Mouse (Mus musculus) ES-Bruce4 (cell line): ENCODE data around the gene Pcbd1. TPM values are rescaled to one million over a fixed set of nuclear protein-coding genes. Genes with fewer than 3 reads are reported as not detected.

Experiments used
- H3K27ac ChIP-seq: 2 replicates; pipeline ENCODE4 v1.5.1; 2012; ENCODE audit warnings: low read length, inconsistent platforms; ENCODE audit not compliant: insufficient read depth
- H3K27me3 ChIP-seq: 2 replicates; pipeline ENCODE4 v1.6.1; 2012; ENCODE audit warnings: mild to moderate bottlenecking, low read length, inconsistent platforms; ENCODE audit not compliant: control insufficient read depth, poor library complexity, insufficient read depth, severe bottlenecking
- H3K36me3 ChIP-seq: 2 replicates; pipeline ENCODE4 v1.6.1; 2012; ENCODE audit warnings: inconsistent platforms, mild to moderate bottlenecking, low read length, moderate library complexity; ENCODE audit not compliant: control insufficient read depth, poor library complexity, insufficient read depth, severe bottlenecking
- H3K4me1 ChIP-seq: one replicate; pipeline ENCODE4 v1.8.1; 2011; ENCODE audit warnings: low read length; ENCODE audit not compliant: control insufficient read depth, insufficient read depth
- H3K4me3 ChIP-seq: 2 replicates; pipeline ENCODE4 v1.5.1; 2011; ENCODE audit warnings: low read depth, mild to moderate bottlenecking, low read length
- H3K9ac ChIP-seq: 2 replicates; pipeline ENCODE4 v1.6.1; 2012; ENCODE audit warnings: low read depth, mild to moderate bottlenecking, inconsistent platforms; ENCODE audit not compliant: poor library complexity, severe bottlenecking
- H3K9me3 ChIP-seq: replicated peaks from 2 replicates; pipeline ENCODE4 v1.6.1; 2012; ENCODE audit warnings: mild to moderate bottlenecking, low read length, inconsistent platforms; ENCODE audit not compliant: control insufficient read depth, poor library complexity, insufficient read depth, severe bottlenecking
- CTCF ChIP-seq: IDR thresholded peaks from one replicate; pipeline ENCODE4 v1.8.1; 2011; ENCODE audit warnings: low read depth, low read length
- EP300 ChIP-seq: IDR thresholded peaks from 2 replicates; pipeline ENCODE4 v1.6.1; 2011; ENCODE audit warnings: low read depth, low read length; ENCODE audit not compliant: insufficient read depth
- POLR2A ChIP-seq: IDR thresholded peaks from one replicate; pipeline ENCODE4 v1.8.1; 2011; ENCODE audit warnings: low read length; ENCODE audit not compliant: insufficient read depth
- polyA plus RNA-seq: library from polyadenylated mRNA; stranded (reverse); fragments of >200 nt; gene quantifications from 2 replicates; pipeline ENCODE4 v1.2.4, GENCODE M21; 2011; ENCODE audit warnings: low read depth; ENCODE audit not compliant: missing spikeins, insufficient read depth, insufficient read length

Pcbd1 gene
- polyA plus RNA-seq, 1 experiment, result 11.9 TPM

DNA sequence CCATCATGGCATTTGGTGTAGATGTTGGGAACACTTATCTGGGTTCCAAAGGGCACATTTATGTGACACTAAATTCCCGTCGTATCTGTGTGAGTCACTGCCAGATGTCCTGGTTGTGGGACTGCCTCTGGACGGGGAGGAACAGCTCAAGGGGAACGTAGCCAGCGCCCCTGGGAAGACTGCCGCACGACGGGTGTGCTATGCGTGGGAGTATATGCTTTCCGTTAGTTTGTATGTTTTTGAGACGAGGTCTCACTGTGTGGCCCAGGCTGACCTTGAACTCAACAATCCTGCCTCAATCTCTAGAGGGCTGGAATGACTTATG, 8.2 kb upstream of the Pcbd1 start:
- no peak for TF ChIP-seq POLR2A
- no peak for TF ChIP-seq EP300
- TF ChIP-seq CTCF, result no peak
- H3K9me3 ChIP-seq, result no peaks in the 10 kb centered on the region
- peak overlapping the region; percentile 60 for H3K27ac ChIP-seq
- peak overlapping the region; percentile 29 for H3K9ac ChIP-seq
- H3K27me3 ChIP-seq, result no peaks in the 10 kb centered on the region
- peaks cover 5% of the 10 kb centered on the region for H3K4me1 ChIP-seq
- H3K36me3 ChIP-seq, result no peaks in the 10 kb centered on the region
- H3K4me3 ChIP-seq, result peak overlapping the region; percentile 51

DNA sequence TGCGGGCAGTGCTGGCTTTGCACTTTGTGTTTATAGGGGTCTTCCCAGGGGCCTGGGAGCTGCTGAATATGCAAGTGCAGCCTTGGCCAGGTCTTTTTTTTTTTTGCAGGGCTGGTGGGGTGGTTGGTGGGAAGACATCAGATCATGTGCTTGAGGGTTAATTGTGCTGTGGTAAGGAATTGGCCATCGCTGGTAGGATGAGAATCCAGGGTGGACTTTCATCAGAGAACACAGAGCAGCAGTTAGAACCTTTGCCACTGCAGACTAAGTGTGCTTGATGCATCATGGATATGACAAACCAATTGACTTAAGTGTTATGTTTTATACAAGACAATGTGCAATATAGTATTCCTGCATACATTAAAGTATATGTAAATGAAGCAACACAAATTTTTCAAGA, 3.8 kb upstream of the Pcbd1 start:
- Histone ChIP-seq H3K4me3 (no peak overlapping the region), H3K9ac (no peak overlapping the region), H3K9me3 (no peaks in the 10 kb centered on the region), H3K27me3 (no peaks in the 10 kb centered on the region), H3K27ac (no peak overlapping the region), H3K4me1 (no peaks in the 10 kb centered on the region), H3K36me3 (no peaks in the 10 kb centered on the region)
- no peak for TF ChIP-seq EP300
- no peak for TF ChIP-seq CTCF
- no peak for TF ChIP-seq POLR2A

DNA sequence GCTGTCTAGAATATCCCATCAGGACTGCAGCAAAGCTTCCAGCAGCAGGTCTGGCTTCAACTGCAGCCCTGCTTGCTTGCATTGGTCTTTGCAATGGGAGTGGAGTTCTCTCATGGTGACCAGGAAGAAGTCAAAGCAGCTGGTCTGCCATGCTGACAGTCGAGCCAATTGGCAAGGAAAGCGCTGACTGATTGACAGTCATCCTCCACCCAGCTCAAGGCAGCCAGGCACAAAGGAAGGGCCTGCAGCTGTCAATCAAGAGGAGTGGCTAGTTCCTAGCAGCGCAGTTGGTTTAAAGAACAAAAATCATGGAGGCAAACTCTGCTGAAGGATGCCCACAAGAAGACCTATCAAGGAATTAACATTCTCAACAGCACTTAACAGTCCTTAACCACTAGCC, 2.6 kb upstream of the Pcbd1 start:
- no peaks in the 10 kb centered on the region for H3K9me3 ChIP-seq
- H3K4me3 ChIP-seq, result no peak overlapping the region
- no peaks in the 10 kb centered on the region for H3K27me3 ChIP-seq
- no peak overlapping the region for H3K9ac ChIP-seq
- H3K27ac ChIP-seq, result no peak overlapping the region
- no peaks in the 10 kb centered on the region for H3K36me3 ChIP-seq
- no peaks in the 10 kb centered on the region for H3K4me1 ChIP-seq
- TF ChIP-seq POLR2A, result no peak
- TF ChIP-seq EP300, result no peak
- no peak for TF ChIP-seq CTCF

DNA sequence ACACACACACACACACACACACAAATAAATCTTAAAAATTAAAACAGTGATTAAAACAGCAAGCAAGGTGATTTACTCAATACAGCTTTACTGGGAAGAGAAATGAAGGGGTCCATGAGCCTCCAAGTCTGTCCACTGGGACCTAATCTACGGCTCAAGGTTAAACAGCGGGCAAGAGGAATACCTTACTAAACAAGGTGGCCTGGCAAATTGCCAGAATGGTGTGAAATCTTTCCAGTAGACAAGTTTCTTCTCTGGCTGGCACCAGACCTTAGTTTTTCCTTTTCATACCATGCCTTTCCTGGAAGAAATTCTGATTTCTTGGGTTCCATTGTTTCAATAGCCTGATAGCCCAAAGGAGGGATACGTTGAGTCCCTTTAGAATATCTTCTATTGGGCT, 663 bp upstream of the Pcbd1 start:
- H3K4me3 ChIP-seq, result no peak overlapping the region
- TF ChIP-seq CTCF, result no peak
- TF ChIP-seq EP300, result no peak
- TF ChIP-seq POLR2A, result no peak
- no peak overlapping the region for H3K27ac ChIP-seq
- no peaks in the 10 kb centered on the region for H3K36me3 ChIP-seq
- no peaks in the 10 kb centered on the region for H3K4me1 ChIP-seq
- H3K27me3 ChIP-seq, result no peaks in the 10 kb centered on the region
- no peak overlapping the region for H3K9ac ChIP-seq
- no peaks in the 10 kb centered on the region for H3K9me3 ChIP-seq

DNA sequence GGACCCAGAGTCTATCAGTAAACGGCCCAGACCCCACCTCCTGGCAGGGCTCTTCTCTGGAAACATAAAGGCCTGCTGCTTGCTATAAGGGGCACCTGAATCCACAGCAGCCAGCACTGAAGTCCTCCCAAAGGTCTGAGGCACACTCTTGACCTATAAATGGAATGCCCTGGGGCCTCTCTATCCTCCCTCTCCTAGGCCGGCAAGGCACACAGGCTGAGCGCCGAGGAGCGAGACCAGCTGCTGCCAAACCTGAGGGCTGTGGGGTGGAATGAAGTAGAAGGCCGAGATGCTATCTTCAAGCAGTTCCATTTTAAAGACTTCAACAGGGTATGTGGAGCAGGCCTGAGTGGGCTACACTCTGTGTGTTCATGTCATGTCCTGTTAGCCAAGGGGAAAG, 2.7 kb downstream of the Pcbd1 start:
- no peaks in the 10 kb centered on the region for H3K36me3 ChIP-seq
- no peak overlapping the region for H3K4me3 ChIP-seq
- no peak for TF ChIP-seq CTCF
- TF ChIP-seq EP300, result no peak
- TF ChIP-seq POLR2A, result no peak
- no peak overlapping the region for H3K9ac ChIP-seq
- no peaks in the 10 kb centered on the region for H3K27me3 ChIP-seq
- no peaks in the 10 kb centered on the region for H3K4me1 ChIP-seq
- no peak overlapping the region for H3K27ac ChIP-seq
- no peaks in the 10 kb centered on the region for H3K9me3 ChIP-seq

DNA sequence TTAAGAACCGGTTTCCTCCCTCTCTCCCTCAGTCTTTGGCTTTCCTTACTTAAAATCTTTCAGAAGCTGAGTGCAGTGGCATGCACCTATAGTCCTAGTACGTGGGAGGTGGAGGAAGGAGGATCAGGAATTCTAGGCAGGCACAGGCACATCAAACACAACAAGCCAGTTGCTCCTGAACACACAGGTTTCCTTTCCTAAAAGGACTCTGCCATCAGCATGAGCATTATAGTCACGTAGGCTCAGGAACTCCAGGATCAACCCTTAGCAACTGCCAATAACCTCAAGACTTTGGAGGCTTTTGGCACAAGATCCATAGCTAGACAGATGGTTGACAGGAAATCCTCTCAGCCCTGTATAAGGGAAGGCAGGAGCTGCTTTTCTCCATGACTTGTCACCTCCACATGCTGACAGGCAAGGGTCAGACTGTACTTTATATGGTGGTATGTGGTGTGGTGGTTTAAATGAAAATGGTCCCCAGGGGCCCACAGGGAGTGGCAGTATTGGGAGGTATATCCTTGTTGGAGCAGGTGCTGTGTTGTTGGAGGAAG, 14.5 kb downstream of the Pcbd1 start:
- peaks cover 69% of the 10 kb centered on the region for H3K36me3 ChIP-seq

More for the DNA sequence above, 14.5 kb downstream of the Pcbd1 start:
- H3K4me3 ChIP-seq, result no peak overlapping the region
- no peaks in the 10 kb centered on the region for H3K9me3 ChIP-seq
- TF ChIP-seq POLR2A, result no peak
- TF ChIP-seq CTCF, result no peak
- no peak for TF ChIP-seq EP300
- H3K4me1 ChIP-seq, result no peaks in the 10 kb centered on the region
- no peak overlapping the region for H3K27ac ChIP-seq
- H3K9ac ChIP-seq, result no peak overlapping the region
- no peaks in the 10 kb centered on the region for H3K27me3 ChIP-seq
